Mouse (Mus musculus) heart, postnatal 25 days (tissue): ENCODE data around the gene Dock7. TPM values are rescaled to one million over a fixed set of nuclear protein-coding genes. Genes with fewer than 3 reads are reported as not detected.

ENCODE experiments used
- DNase-seq: peaks from one replicate; pipeline ENCODE4 v3.0.0; 2022; ENCODE audit warnings: low spot score
- intact Hi-C: fragments of 180-260 bp; cut with DNase I; formaldehyde crosslinking; loops from one replicate; pipeline ENCODE4 v1.15.1; 2025
- total RNA-seq, 2 experiments: library from RNA; stranded (reverse); gene quantifications; 2 replicates each; pipeline ENCODE4 v1.2.3; 2021

Gene Dock7
- total RNA-seq, 2 experiments from 2014 or later = 9.0 to 10.6 TPM

DNA sequence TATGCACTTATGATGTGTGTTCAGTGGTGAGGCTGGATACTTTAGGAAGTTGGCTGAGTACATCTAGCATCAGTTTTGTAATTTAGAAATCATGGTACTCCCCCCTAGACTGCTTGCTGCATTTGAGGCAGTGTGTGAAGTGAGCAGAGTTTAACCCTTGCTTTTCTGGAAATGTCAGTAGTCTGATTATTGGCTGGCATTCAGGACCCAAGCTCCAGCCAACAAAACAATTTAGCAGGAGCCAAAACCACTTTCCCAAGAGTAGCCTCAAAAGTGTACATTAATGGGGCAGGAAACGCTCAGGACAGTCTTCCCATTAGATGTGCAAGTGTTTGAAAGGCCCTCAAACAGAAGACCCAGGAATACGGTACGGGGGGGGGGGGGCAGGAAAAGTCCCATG lies 2.8 kb upstream of the Dock7 start:
- intact Hi-C loops = loop anchor here (5.0 kb wide), 2 partner anchors 34 to 69 kb away; partner anchors contain the start of gene Atg4c
- no peak for DNase-seq

DNA sequence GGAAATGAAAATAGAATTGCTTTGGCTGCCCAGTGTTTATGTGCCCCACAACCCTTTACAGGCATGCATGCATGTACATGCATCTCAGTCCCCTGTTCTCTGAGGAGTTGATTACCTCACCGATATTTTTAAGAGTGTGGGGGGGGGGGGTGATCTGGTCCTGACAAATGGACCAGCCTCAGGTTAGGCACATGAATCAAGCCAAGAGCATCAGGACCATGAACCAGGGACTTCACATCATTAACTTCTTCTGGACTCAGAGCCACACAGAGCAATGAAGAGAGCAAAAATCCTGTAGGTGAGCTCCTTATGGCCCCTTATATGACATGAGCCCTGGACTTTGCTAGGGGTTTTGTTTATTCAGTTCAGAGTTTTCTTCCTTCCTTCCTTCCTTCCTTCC lies 2.1 kb upstream of the Dock7 start:
- DNase-seq = no peak
- intact Hi-C loops = loop anchor here (5.0 kb wide), 2 partner anchors 35 to 70 kb away; partner anchors contain the start of gene Atg4c

DNA sequence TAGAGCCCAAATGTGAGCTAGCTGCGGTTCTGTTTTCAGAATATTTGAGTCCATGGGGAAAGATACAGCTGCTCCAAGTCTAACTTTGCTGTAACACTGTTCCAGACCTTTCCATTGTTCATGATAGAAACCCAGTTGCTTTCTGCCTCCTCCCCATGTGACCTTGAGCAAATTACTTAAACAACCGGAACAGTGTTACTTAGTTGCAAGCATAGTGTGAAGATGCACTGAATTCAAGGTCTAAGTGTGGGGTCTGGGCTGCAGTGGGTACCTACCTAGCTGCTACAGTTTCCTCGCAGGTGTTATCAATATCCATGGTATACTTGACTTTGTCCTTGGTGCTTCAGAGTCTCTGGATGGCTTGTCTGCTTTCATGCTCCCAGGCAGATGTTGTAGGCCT lies 1.3 kb upstream of the Dock7 start:
- DNase-seq = no peak
- intact Hi-C loops = loop anchor here (5.0 kb wide), 2 partner anchors 35 to 70 kb away; partner anchors contain the start of gene Atg4c

DNA sequence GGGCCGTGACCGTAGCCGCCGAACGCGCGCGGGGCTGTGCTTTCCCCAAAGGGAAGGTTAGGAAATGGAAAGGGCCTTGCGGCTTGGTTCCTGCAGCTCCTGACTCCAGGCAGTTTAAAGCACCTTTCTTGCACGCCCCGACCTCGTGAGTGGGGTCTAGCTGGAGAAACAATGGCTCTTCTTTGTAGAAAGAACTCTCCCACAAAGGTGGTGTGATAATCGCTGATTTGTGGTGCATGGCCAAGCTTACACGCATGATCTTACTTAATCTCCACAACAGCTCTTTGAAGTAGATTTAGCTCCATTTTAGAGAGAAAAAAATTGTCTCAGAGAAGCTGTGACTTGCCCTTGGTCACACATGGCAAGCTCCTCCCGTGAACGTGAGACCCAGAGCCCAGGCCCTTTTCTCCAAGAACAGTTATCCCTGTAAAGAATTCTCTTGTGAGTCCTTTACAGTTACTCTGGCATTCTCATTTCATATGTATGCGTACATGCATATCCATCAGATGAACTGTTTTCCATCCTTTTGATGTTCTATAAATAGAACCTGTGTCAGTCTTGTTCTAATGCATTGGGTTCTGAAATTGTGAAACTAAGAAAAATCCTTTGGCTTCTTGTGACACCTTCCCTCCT lies 524 bp upstream of the Dock7 start:
- intact Hi-C loops = loop anchor here (5.0 kb wide), 2 partner anchors 36 to 71 kb away; partner anchors contain the start of gene Atg4c

DNA sequence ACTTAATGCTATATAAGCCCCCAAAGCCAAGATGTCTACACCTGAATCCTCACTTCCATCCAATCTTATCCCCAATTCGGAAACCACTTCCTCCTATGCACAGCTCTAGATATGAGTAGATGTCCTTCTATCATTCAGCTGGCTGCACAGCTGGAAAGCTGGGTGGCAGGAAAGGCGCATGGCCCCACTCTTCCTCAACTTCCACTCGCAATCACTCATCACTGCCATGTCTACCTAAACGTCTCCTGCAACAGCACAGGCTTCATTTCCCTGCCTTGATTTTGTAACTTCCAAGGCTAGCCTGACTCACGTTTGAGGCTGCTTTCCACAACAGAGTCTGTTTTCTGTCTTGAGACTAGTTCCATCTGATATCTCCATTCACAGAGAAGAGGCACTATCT lies 1.7 kb downstream of the Dock7 start:
- DNase-seq = no peak
- intact Hi-C loops = no loop called here

More for the DNA sequence above, 524 bp upstream of the Dock7 start:
- no peak for DNase-seq

DNA sequence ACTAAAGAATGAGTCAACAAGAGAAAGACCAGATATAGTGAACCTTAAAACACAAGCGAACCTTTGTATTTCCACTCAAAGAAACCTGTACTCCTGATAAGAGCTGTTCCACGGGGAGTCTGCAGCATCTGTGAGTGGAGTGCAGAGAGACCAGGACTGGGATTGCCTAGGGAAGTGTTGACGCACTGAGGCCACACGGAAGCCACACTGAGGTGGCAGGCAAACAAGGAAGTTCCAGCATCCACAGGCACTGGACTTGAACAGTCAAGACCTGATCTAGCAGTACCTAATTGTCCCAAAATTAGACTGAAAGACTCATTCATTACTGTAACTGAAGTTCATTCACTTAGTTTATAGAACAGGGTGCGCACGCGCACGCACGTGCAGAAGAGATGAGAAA lies 4.9 kb downstream of the Dock7 start:
- intact Hi-C loops = no loop called here
- no peak for DNase-seq

DNA sequence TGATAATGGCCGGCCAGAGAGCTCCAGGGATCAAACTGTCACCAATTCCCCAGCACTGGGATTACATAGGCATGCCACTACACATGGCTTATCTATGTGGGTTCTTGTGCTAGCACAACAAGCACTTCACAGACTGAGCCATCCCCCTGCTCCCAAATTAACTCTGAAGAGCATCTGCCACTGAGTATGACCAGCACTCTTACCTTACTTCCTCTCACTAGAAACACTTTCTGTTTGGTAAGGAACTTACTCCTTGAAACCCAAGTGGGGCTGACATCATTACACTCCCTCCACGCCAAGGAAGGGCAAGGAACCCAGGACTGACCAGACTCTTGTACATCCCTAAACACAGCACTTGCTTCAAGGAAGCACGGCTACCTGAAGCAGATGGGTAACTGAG lies 9.0 kb downstream of the Dock7 start:
- no peak for DNase-seq
- intact Hi-C loops = no loop called here

DNA sequence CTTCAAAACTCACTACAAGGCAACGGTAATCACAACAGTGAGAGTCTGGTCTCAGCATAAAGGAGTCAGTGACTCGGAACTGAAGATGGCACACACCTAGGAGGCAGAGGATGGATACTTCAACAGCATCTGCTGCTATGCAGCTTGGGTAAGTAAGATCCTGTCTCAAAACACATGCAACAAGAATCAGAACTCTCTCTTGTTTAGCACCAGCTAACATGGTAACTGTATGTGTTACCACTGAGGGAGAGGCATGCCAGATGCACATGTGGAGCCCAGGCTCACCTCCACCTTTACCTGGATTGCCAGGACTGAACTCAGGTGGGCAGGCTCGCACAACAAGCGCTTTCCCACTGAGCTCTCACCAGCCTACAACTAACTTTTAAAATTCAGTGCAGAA lies 11.9 kb downstream of the Dock7 start:
- DNase-seq = no peak
- intact Hi-C loops = no loop called here

DNA sequence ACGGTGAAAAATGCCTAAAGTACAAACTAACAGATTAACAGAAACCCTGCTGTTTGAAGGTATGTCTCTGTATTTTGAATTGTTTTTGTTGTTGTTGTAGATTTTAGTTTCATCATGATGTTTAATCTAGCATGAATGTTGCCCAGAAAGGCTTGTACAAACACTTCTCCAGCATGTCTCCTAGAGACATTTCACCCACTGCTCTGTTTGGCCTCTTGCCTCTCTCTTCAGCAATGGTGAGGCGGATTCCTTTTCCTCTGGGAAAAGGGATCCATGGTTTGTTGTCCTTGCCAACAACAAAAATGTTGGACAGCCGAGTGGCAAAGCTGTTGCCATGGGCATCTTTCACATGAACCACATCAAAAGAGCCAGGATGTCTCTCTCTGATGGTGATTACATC lies 17.9 kb downstream of the Dock7 start:
- intact Hi-C loops = no loop called here
- DNase-seq = no peak

DNA sequence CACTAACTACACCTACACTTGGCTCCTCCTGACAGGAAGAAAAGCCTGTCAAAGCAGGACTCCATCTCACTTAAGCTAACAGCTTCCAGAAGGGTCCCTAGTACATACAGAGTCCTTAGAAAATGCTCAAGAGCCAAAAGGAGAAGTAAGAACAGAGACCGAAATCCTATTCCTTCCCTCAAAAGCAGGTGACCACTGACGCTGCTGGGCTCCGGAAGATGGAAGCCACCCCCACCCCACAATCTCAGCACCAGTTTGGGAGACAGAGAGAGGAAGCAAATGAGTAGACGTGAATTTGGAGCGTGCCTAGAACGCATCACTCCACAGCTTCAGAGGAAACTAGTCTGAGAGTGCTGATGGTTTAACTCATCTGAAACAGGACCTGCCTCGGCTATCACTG lies 20.0 kb downstream of the Dock7 start:
- intact Hi-C loops = no loop called here
- no peak for DNase-seq

DNA sequence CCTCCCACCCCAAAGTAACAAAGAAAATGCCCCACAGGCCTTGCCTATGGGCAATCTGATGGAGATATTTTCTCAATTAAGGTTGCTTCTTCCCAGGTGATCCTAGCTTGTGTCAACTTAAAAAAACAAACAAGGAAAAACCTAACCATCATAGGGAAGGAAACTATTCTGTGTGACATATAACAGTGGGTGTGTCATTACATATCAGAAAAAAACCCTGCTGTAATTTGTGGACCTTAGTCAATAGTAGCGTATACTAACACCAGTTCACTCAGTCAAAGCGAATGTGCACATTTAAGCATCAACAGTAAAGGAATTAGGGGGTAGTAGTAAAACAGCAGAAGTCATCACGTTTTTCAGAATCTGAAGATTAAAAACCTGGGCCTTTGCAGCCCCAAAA lies 28.9 kb downstream of the Dock7 start:
- DNase-seq = no peak
- intact Hi-C loops = no loop called here

DNA sequence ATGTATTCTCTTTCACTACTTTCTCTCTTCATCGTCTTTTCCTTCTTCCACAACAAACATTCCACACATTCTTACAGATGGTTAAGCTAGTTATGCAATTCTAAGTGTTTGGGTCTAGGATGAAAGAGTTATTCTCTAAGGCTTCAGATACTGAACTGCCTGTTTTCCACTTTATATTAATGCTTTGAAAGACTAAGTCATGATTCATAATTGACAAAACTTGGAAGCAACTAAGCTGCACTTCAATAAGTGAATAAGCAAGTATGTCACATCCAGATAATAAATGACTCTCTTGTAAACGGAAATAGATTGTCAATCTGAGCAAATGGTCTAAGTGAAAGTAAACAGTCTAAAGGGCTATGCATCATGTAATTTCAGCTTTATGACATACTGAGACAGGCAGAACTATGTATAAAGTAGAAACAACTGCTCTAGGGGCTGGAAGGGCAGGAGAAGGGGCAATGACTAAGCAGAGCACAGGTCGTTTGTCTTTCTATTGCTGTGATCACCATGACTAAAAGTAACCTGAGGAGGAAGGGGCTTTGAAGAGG lies 29.5 kb downstream of the Dock7 start:
- intact Hi-C loops = no loop called here
- no peak for DNase-seq

DNA sequence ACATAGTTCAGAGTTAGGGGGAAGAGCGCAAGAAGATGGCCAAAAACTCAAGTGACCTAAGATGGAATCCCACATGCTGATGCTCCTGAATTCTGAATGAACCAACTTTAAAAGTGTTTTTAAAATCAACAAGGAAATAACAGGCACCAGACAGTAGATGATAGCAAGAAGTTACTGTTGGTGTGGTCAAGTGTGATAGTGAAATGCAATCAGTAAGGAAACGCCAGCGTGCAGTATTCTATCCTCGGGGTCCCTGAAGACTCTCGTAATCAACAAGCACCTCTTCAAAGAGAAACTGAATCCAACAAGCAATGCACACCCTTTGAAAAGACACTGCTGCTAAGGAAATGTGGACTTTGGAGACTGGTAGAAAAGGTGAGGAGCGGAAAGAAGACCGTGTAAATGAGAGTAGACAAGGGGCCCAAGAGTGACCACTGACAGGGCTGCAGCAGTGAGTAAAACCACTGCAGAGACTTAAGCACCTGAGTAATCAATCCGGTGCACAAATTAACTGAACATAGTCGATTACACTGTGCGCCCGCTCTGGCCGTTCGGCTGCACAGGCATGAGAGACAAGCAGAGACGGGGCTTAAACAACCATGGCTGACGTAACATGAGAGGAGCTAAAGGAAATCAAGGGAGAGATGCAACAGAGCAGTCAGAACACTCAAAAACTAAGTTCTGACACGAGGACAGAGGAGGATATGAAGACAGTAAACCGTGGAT lies 32.8 kb downstream of the Dock7 start:
- DNase-seq = no peak
- intact Hi-C loops = no loop called here

DNA sequence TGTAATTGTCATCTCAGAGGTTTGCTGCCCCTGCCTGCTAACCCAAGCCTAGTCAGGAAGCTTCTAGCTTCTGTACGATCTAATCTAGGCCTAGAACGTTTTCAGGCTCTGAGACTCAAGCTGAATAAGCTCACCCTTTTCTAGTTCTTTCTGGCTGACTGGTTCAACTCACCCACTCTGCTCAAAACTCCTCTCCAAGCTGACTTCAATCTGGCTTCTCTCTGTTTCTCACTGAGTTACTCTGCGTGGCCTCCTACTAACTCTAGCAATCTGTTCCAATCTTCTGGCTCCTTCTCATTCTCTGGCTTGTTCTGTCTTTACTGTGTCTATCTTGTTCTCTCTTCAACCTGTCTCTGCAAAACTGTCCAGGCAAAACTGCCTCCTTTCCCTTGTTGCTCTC lies 36.9 kb downstream of the Dock7 start:
- intact Hi-C loops = no loop called here
- DNase-seq = no peak

DNA sequence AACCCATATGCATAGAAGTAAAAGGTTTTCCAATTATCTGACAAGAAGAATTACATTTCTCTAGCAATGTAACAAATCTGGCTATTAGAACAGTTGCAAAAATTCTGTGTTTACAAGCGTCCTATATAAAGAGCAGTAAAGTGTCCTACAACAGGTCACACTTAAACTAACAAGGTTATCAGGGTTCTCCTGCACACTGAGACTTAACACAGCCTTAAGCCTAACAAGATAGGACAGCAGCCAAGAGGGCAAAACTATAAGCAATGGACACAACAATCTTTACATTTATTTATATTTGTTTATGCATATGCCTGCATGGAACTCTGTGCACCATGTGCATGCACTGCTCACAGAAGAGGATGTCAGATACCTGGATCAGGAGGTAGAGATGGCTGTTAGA lies 39.5 kb downstream of the Dock7 start:
- intact Hi-C loops = no loop called here

DNA sequence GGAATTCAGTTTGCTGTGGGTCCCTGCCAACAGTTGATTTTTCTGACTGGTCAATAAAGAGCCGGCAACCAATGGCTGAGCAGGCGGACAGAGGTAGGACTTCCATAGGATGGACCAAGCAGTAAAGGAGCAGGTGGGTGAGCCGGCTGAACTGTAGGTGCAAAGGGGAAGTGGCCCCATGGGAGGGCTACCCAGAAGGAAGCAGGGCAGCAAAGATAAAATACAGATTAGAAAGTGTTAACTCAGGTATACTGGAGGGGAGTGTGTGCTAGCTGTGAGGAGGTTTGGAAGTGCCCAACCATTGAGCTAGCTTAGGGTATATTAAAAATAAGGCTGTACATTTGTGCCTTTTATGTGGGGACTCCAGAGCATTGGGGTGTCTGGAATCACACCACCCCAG lies 42.7 kb downstream of the Dock7 start:
- DNase-seq = no peak
- intact Hi-C loops = no loop called here

More for the DNA sequence above, 39.5 kb downstream of the Dock7 start:
- no peak for DNase-seq

DNA sequence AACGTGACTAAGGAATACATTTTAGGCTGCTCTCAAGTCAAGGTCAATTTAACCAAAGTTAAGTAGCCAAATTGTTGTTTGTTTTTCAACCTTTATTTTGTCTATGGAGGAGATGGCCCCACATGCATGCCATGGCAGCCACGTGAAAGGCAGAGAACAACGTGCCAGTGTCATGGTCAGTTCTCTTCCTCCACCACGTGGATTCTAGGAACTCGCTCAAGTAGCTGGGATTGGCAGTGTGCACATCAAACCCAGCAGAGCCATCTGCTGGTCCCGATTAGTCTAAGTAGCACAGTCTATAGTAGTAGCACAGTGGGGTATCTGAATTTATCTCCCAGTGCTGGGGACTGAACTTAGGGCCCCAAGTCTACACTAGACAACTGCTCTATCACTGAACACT lies 51.9 kb downstream of the Dock7 start:
- no peak for DNase-seq
- intact Hi-C loops = no loop called here

DNA sequence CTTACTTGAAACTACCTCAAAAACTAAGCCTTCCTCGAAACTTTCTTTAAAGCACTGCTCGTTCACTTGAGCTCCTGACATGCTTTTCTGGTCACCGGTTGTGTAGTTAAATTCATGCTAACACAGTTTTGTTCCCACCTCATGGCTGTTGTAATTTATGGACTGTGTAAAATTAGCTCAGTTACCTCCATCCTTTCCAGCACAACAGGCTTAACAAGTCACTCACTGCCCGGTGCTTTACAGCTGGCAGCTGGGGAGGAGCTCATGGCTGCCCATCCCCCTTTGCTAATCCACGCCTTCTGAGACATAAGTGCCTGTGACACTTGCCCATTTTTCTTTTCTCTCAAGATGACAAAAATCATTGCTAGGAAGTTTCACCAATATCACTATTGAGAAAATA lies 56.2 kb downstream of the Dock7 start:
- no peak for DNase-seq
- intact Hi-C loops = no loop called here

DNA sequence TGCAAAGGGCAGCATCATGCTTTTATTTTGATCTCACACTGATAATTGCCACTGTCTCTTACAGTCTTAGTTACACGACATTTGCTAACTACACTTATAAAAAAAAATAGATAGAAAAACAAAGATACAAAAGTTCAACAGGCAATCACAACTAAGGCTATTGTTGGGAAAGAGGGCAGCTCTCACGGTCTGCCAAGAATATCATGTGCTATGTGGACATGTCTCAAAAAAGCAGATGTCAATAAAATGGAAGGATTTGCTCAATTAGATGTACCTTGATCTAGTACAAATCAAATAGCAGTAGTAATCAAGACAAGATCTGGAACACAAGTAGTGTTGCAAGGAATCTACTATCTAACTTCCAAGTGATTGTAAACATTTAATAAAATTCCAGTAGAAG lies 72.1 kb downstream of the Dock7 start:
- DNase-seq = no peak
- intact Hi-C loops = no loop called here

DNA sequence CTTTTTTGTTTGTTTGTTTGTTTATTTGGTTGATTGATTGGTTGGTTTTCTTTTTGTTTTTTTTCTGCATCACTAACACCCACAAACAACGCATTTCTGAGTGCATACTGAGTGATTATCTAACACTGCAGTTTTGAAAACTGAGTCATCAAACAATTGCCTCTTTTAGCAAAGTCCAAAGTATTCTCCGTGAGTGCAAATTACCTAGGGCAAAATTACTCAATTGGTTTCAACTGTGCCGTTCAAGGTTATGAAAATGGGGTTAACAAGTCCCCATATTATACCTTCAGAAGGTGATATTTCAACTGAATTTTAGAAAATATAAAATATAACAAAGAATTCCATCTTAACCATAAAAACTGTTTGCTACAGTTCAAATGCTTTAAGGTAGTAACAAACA lies 74.2 kb downstream of the Dock7 start:
- DNase-seq = no peak
- intact Hi-C loops = no loop called here

DNA sequence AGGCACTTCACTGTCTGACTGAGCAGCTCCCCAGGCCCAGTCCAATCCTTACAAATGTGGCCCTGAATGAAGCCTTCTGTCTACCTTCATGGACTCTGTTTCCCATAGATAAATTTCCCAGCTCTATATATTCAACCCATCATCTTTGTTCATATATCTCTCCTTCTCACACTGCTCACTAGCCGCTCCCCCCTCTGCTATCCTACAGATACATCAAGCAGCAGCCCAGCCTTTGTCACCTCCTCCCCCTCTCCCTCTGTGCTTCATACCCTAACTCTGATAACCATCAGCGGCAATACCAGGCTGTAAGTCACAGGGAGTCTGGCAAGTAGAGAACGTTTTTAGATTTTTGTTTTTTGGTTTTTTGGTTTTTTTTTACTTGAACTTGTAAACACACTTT lies 75.9 kb downstream of the Dock7 start:
- DNase-seq = no peak
- intact Hi-C loops = no loop called here
